Mouse (Mus musculus) limb, embryonic 14.5 days (tissue): ENCODE measurements around the gene Rbfox3. TPM values are rescaled to one million over a fixed set of nuclear protein-coding genes. Genes with fewer than 3 reads are reported as not detected.
A peak's percentile ranks its signal among the peaks of the same experiment; 100 is the strongest.

Experiments used
- ATAC-seq: fragments of 200-750 bp; cut with Nextera tagmentation; 2 replicates; pipeline ENCODE4 v1.8.0; 2017; ENCODE audit warnings: low read depth, moderate number of reproducible peaks, moderate TSS enrichment; ENCODE audit not compliant: low FRiP score
- DNase-seq: peaks from one replicate; pipeline ENCODE4 v3.0.0-alpha.2; 2015; ENCODE audit warnings: low spot score
- H3K27ac ChIP-seq: fragments of 300-500 bp; sonication (generic); replicated peaks from 2 replicates; pipeline ENCODE4 v1.5.1; 2014; ENCODE audit warnings: low read depth, mild to moderate bottlenecking, low read length, moderate library complexity, mixed read lengths
- H3K27me3 ChIP-seq: fragments of 300-500 bp; sonication (generic); 2 replicates; pipeline ENCODE4 v1.6.1; 2014; ENCODE audit warnings: low read length, mixed read lengths; ENCODE audit not compliant: control insufficient read depth, insufficient read depth
- H3K36me3 ChIP-seq: fragments of 300-500 bp; sonication (generic); 2 replicates; pipeline ENCODE4 v1.6.1; 2014; ENCODE audit warnings: mild to moderate bottlenecking, low read length, moderate library complexity, mixed read lengths; ENCODE audit not compliant: control insufficient read depth, insufficient read depth
- H3K4me1 ChIP-seq: fragments of 300-500 bp; sonication (generic); 2 replicates; pipeline ENCODE4 v1.6.1; 2014; ENCODE audit warnings: antibody characterized with exemption, low read length, mixed read lengths; ENCODE audit not compliant: control insufficient read depth, insufficient read depth
- H3K4me2 ChIP-seq: fragments of 300-500 bp; sonication (generic); replicated peaks from 2 replicates; pipeline ENCODE4 v1.6.1; 2014; ENCODE audit warnings: low read depth, mild to moderate bottlenecking, low read length, moderate library complexity; ENCODE audit not compliant: severe bottlenecking
- H3K4me3 ChIP-seq: fragments of 300-500 bp; sonication (generic); replicated peaks from 2 replicates; pipeline ENCODE4 v1.5.1; 2014; ENCODE audit warnings: low read length
- H3K9ac ChIP-seq: fragments of 300-500 bp; sonication (generic); 2 replicates; pipeline ENCODE4 v1.6.1; 2014; ENCODE audit warnings: mild to moderate bottlenecking, low read depth, low read length, moderate library complexity; ENCODE audit not compliant: severe bottlenecking
- H3K9me3 ChIP-seq: fragments of 300-500 bp; sonication (generic); 2 replicates; pipeline ENCODE4 v1.6.1; 2016; ENCODE audit warnings: low read length; ENCODE audit not compliant: control insufficient read depth
- POLR2A ChIP-seq: fragments of 200-500 bp; IDR thresholded peaks from 2 replicates; pipeline ENCODE4 v1.8.0; 2012; ENCODE audit warnings: inconsistent platforms, mild to moderate bottlenecking, moderate library complexity, borderline replicate concordance; ENCODE audit not compliant: insufficient read depth, insufficient read length; ENCODE audit errors: extremely low read depth
- WGBS: fragments of 180-500 bp; shearing (Covaris S2); extraction: QIAGEN DNeasy Blood & Tissue Kit; methylation state at CpG from one replicate; pipeline ENCODE4 v1.1.7; 2014; 5-methylcytosine and 5-hydroxymethylcytosine counted together
- polyA plus RNA-seq, 2 experiments: library from polyadenylated mRNA; depleted of rRNA in 1 of 2; stranded (reverse) in 1 of 2; unstranded in 1 of 2; fragments of >200 nt; fragmentation: Nextera tagmentation in 1 of 2; extraction: Ambion mirVana in 1 of 2; gene quantifications; 2 replicates each; pipeline versions ENCODE4 v1.2.1 to v1.2.3; 2012 to 2014

The Rbfox3 gene
- polyA plus RNA-seq, 2 experiments: 0.43 to 0.44 TPM

DNA sequence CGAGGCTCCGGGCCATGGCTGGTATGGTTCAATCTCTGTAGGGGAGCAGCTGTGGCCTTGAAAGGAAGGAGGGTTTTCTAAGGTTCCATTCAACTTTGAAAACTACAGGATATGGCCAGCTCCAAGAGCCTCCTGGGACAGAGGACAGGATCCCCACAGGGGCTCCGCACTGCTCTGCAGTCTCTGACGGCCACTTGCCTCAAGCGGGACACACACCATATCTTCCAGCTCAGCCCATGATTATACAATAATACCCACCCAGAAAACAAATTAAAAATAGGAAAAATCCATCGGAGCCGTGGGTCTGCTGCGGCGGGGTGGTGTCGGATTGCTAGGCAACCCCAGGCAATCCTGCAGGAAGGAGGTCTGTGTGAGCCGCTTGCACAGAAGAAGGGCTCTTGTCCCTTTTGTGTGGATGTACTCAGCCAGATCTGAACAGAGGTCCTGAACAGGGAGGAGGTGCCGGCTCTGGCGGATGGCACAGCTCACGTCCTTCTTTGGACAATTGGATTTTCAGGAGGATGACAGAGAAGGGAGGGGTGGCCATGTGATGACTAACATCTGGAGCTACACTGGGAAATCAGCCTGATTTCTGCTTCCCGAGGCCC lies 5.1 kb upstream of the Rbfox3 start:
- Histone ChIP-seq H3K4me1 (no peaks in the 10 kb centered on the region), H3K27ac (no peak overlapping the region), H3K9me3 (no peaks in the 10 kb centered on the region), H3K36me3 (no peaks in the 10 kb centered on the region), H3K9ac (no peak overlapping the region), H3K27me3 (no peaks in the 10 kb centered on the region), H3K4me3 (no peak overlapping the region), H3K4me2 (no peak overlapping the region)
- DNase-seq (no peak), ATAC-seq (no peak)
- WGBS: 21% methylated on average over 15 of the region's 15 CpGs
- TF ChIP-seq POLR2A: no peak

DNA sequence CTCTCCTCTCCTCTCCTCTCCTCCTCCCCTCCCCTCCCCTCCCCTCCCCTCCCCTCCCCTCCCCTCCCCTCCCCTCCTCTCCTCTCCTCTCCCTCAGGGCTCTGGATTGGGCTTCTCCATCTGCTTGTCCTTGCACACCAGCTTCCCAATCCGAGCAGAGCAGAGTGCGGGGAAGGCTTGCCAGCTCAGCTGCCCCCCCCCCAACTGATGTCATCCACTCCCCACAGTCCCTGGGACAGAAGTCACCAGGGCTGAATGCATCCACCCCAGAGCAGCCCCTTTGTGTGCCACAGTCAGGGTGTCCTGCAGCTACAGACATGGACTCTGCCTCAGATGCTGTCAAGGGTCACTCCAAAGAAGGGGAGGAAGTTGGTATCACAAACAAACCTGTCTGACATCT lies 4.5 kb upstream of the Rbfox3 start:
- no peak overlapping the region for H3K27ac ChIP-seq
- ATAC-seq: no peak
- H3K4me1 ChIP-seq: no peaks in the 10 kb centered on the region
- 54% methylated on average over 2 of the region's 2 CpGs for WGBS
- H3K36me3 ChIP-seq: no peaks in the 10 kb centered on the region
- no peak for DNase-seq
- no peak for TF ChIP-seq POLR2A
- no peak overlapping the region for H3K4me3 ChIP-seq
- no peak overlapping the region for H3K9ac ChIP-seq
- no peaks in the 10 kb centered on the region for H3K9me3 ChIP-seq
- no peaks in the 10 kb centered on the region for H3K27me3 ChIP-seq
- no peak overlapping the region for H3K4me2 ChIP-seq

DNA sequence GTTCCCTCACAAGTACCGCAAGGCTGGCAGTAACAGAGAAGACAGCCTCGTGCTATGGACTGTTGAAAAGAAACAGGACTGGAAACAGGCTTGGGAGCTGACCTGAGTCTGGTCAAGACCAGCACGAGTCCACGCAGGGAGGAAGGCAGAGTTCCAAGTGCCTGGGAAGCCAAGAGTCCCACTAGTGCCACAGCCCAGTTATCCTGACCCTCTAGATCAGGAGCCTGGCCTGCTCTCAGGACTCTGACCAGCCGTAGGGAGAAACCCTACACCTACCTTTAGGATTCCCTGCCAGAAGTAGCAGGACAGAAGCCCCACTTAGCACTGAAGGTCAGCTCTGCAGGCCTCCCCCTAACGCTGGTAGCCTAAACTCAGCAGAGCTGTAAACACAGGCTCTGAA lies 1.3 kb upstream of the Rbfox3 start:
- H3K4me2 ChIP-seq: no peak overlapping the region
- H3K27ac ChIP-seq: no peak overlapping the region
- no peak for TF ChIP-seq POLR2A
- 40% methylated on average over 6 of the region's 6 CpGs for WGBS
- H3K4me3 ChIP-seq: no peak overlapping the region
- H3K9me3 ChIP-seq: no peaks in the 10 kb centered on the region
- H3K36me3 ChIP-seq: no peaks in the 10 kb centered on the region
- H3K4me1 ChIP-seq: peaks cover 19% of the 10 kb centered on the region
- peaks cover 25% of the 10 kb centered on the region for H3K27me3 ChIP-seq
- DNase-seq: no peak
- ATAC-seq: no peak
- no peak overlapping the region for H3K9ac ChIP-seq

DNA sequence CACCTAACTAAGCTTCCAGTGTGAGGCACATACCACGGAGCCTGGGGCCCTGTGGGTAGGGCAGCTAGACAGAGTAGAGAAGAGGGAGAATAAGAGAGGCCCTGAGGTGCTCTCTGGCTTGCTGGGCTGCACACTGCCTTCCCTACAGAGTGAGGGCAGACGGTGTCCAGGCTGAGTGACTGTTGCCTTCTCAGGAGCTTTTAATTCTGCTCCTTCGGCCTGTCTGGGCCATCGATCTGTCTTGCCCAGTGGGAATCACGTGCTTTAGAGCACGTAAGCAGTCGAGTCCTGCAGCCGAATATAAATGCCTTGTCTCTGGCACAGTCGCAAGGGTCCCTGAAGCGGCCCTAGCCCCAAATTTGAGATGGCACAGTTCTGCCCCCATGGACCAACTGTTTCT lies 641 bp downstream of the Rbfox3 start:
- Histone ChIP-seq H3K4me1 (peaks cover 23% of the 10 kb centered on the region), H3K9ac (no peak overlapping the region), H3K27ac (no peak overlapping the region), H3K4me3 (no peak overlapping the region), H3K9me3 (no peaks in the 10 kb centered on the region), H3K36me3 (no peaks in the 10 kb centered on the region), H3K4me2 (no peak overlapping the region), H3K27me3 (peaks cover 41% of the 10 kb centered on the region)
- 78% methylated on average over 10 of the region's 10 CpGs for WGBS
- DNase-seq: no peak
- TF ChIP-seq POLR2A: no peak
- no peak for ATAC-seq

DNA sequence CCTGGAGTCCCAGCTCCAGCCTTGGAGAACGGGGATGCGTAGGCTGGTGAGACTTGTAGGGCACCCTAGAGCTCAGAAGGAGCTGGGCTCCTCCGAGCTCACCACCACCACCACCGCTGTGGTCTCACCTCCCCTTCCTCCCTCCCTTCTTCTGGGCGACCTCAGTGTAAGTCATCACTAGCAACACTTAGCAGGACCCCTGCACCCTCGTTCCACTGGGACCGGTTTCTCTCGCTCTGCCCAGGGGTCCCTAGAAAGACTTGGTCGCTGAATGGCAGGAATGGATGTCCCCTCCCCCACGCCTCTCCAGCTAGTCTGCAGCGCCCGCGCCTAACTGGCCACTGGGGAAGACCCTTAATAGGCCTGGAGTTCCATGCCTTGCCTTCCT lies 1.6 kb downstream of the Rbfox3 start:
- Histone ChIP-seq H3K4me1 (peaks cover 23% of the 10 kb centered on the region), H3K36me3 (no peaks in the 10 kb centered on the region), H3K27me3 (peaks cover 41% of the 10 kb centered on the region), H3K9me3 (no peaks in the 10 kb centered on the region), H3K4me2 (peak overlapping the region; percentile 99), H3K4me3 (peak overlapping the region; percentile 48), H3K27ac (no peak overlapping the region), H3K9ac (no peak overlapping the region)
- DNase-seq: no peak
- WGBS: under 1% methylated on average over 10 of the region's 13 CpGs
- ATAC-seq: no peak
- no peak for TF ChIP-seq POLR2A
